ENCODE assay signal across 25 mouse cellular contexts in the genomic region with DNA sequence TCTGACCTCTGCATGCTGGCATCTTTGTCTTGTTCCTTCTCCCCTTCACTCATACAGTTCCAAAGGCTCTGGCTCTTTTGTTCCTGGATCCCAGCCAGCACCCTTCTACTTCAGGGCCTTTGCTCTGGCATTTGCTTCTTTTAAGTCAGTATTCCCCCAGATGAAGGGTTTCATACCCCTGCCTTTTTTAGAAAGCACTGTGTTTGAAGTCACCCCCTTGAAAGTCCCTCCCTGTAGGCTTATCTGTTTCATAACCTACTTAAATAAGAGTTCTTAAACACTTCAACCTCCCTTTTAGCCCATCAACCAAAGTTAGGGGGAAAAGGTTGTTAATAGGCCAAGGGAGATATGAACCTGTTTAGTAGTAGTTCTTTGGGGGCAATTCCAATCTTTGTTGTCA.
"Had no signal": no experiment of that assay in that cellular context is flagged by ENCODE, and none has a peak within 500 bp of the region (broad histone marks: within the 10 kb centered on the region; RNA-seq: fewer than 3 reads in every experiment).

No protein-coding gene starts in this region.

- H3K9me3 ChIP-seq: heart, embryonic 10.5 days; heart, embryonic 12.5 days; hindbrain, embryonic 10.5 days; hindbrain, embryonic 12.5 days; intestine, embryonic 15.5 days; limb, embryonic 10.5 days; limb, embryonic 12.5 days had no signal

- ATAC-seq: hindbrain, embryonic 16.5 days; inflammation-experienced regulatory T-cells, adult 6 months; intestine, embryonic 15.5 days; intestine, postnatal 0 days had no signal

- H3K9ac ChIP-seq: heart, embryonic 12.5 days; hindbrain, embryonic 12.5 days; hindbrain, embryonic 14.5 days; intestine, embryonic 15.5 days; limb, embryonic 12.5 days had no signal

- H3K27me3 ChIP-seq: heart, embryonic 12.5 days; hindbrain, embryonic 12.5 days; intestine, embryonic 15.5 days; limb, embryonic 12.5 days had no signal

- H3K4me1 ChIP-seq: heart, embryonic 10.5 days; heart, embryonic 12.5 days; hindbrain, embryonic 10.5 days; hindbrain, embryonic 12.5 days; intestine, embryonic 15.5 days; limb, embryonic 10.5 days; limb, embryonic 12.5 days had no signal

- H3K4me2 ChIP-seq: heart, embryonic 12.5 days; hindbrain, embryonic 12.5 days; hindbrain, embryonic 14.5 days; intestine, embryonic 15.5 days; limb, embryonic 12.5 days had no signal

- H3K4me3 ChIP-seq: gastrocnemius, adult 2 months; heart, embryonic 10.5 days; heart, embryonic 12.5 days; hindbrain, embryonic 10.5 days; hindbrain, embryonic 12.5 days; intestine, embryonic 15.5 days; layer of hippocampus, adult 2 months; left cerebral cortex, adult 2 months; limb, embryonic 10.5 days; limb, embryonic 12.5 days had no signal

- H3K36me3 ChIP-seq: heart, embryonic 10.5 days; heart, embryonic 12.5 days; hindbrain, embryonic 10.5 days; hindbrain, embryonic 12.5 days; intestine, embryonic 15.5 days; limb, embryonic 10.5 days; limb, embryonic 12.5 days had no signal

- DNase-seq: gastrocnemius, adult 2 months; gastrocnemius, postnatal 10 days; gastrocnemius, postnatal 25 days; heart, adult 18-20 months; heart, postnatal 10 days; heart, postnatal 4 days; kidney, adult 18-20 months; kidney, adult 8-10 months; kidney, postnatal 10 days; kidney, postnatal 25 days; kidney, postnatal 4 days; liver had no signal

- H3K27ac ChIP-seq: gastrocnemius, adult 2 months; heart, embryonic 10.5 days; hindbrain, embryonic 10.5 days; hindbrain, embryonic 12.5 days; hindbrain, embryonic 14.5 days; intestine, embryonic 15.5 days; layer of hippocampus, adult 2 months; left cerebral cortex, adult 2 months; limb, embryonic 10.5 days; limb, embryonic 12.5 days had no signal
